Mouse (Mus musculus): ENCODE results near the gene Rack1. TPM values are rescaled to one million over a fixed set of nuclear protein-coding genes. Genes with fewer than 3 reads are reported as not detected.

Gene Rack1
- polyA plus RNA-seq, 1 experiment from 2014 or later = 818 TPM

DNA sequence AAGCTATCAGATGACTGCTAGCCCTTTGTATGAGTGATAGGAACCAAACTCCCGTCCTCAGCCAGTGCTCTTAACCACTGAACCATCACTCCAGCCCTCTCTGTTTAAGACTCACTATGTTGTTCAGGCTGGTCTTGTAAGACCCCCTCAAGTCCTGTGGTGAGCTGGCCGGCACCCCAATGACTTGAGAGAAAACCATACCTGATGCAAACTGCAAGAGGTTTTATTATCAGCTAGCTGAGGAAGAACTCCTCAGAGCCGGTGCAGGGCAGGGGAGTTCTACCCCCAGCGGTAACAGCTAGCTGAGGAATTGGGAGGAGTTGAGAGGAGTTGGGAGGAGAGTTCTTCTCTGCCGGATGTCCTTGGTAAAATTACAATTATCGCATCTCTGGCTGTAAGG lies 27.8 kb downstream of the Rack1 start:
- no peak for DNase-seq (ENCODE audit: low spot score)
- H3K4me1 ChIP-seq = peaks cover 14% of the 10 kb centered on the region
- H3K27me3 ChIP-seq (ENCODE audit: low read depth, poor library complexity, severe bottlenecking) = peaks cover 16% of the 10 kb centered on the region
- WGBS = 76% methylated on average over 6 of the region's 6 CpGs
- H3K9me3 ChIP-seq (replicated peaks) = no peaks in the 10 kb centered on the region
- H3K36me3 ChIP-seq = no peaks in the 10 kb centered on the region
- no peak overlapping the region for H3K27ac ChIP-seq
- no peak overlapping the region for H3K4me3 ChIP-seq

DNA sequence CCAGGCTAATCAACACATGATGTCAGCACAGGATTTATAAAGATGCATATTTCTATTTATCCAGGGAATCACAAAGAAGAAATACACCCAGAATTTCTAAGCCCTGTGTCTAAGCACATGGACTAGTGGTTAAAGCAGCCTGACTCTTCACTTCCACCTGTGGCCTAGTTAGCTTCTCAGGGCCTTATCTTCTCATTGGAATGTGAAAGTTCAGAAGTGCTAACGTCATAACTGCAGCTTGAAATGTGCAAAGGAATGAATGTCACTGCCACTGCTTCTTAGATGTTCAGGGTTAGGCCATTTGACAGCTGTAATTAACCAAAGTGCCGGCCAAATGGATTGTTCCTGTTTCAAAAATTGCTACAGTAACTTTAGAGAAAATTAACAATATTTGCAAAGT lies 30.1 kb downstream of the Rack1 start:
- no peaks in the 10 kb centered on the region for H3K36me3 ChIP-seq
- WGBS = 72% methylated on average over 2 of the region's 2 CpGs
- no peak overlapping the region for H3K27ac ChIP-seq

DNA sequence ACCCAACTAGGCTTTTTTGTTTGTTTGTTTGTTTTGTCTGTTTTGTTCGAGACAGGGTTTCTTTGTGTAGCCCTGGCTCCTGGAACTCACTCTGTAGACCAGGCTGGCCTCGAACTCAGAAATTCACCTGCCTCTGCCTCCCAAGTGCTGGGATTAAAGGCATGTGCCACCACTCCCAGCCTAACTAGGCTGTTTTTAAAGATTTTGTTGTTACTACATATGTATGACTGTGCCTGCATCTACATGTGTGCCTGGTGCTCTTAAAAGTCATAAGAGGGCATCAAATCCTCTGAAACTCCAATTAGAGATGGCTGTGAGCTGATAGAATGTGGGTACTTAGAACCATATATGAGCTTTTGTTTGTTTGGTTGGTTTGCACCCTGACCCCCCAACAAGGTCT lies 31.1 kb downstream of the Rack1 start:
- Histone ChIP-seq H3K9me3 (replicated peaks) (no peaks in the 10 kb centered on the region), H3K4me3 (no peak overlapping the region), H3K27me3 (ENCODE audit: low read depth, poor library complexity, severe bottlenecking) (peaks cover 13% of the 10 kb centered on the region), H3K4me1 (peaks cover 9% of the 10 kb centered on the region), H3K27ac (no peak overlapping the region), H3K36me3 (no peaks in the 10 kb centered on the region)
- DNase-seq (ENCODE audit: low spot score) = no peak
- 78% methylated on average over 2 of the region's 2 CpGs for WGBS

More for the DNA sequence above, 30.1 kb downstream of the Rack1 start:
- peaks cover 9% of the 10 kb centered on the region for H3K4me1 ChIP-seq
- no peak for DNase-seq (ENCODE audit: low spot score)
- H3K4me3 ChIP-seq = no peak overlapping the region
- H3K27me3 ChIP-seq (ENCODE audit: low read depth, poor library complexity, severe bottlenecking) = peaks cover 3% of the 10 kb centered on the region; the same call in 1 of the 2 replicates
- no peaks in the 10 kb centered on the region for H3K9me3 ChIP-seq (replicated peaks)

DNA sequence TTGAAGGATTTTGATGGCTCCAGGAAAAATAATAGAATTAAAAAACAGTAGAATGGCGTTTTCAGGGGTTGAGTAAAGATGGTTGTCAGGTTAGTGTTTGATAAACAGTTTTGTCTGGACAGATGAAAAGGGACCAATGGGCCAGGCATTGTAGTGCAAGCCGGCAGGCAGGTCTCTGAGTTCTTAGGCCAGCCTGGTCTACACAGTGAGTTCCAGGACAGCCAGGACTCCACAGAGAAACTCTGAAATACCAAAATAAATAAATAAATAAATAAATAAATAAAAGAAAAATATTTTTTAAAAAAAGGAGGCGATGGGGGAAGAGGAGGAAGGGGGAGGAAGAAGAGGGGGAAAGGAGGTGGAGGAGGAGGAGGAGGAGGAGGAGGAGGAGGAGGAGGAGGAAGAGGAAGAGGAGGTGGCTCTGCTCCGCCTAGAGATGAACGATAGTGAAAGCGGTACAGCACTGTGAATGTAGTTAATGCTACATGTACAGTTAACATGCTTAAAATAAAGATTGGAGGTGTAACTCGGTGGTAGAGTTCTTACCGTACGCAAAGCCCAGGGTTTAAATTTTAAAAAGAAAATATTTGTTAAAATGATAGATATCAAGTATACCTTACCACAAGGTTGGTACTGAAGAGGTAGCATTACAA lies 33.1 kb downstream of the Rack1 start:
- Histone ChIP-seq H3K27ac (no peak overlapping the region), H3K4me3 (peak overlapping the region; percentile 60), H3K36me3 (no peaks in the 10 kb centered on the region), H3K4me1 (peaks cover 21% of the 10 kb centered on the region), H3K27me3 (ENCODE audit: low read depth, poor library complexity, severe bottlenecking) (peaks cover 30% of the 10 kb centered on the region), H3K9me3 (replicated peaks) (no peaks in the 10 kb centered on the region)
- DNase-seq (ENCODE audit: low spot score) = no peak
- 47% methylated on average over 8 of the region's 9 CpGs for WGBS

DNA sequence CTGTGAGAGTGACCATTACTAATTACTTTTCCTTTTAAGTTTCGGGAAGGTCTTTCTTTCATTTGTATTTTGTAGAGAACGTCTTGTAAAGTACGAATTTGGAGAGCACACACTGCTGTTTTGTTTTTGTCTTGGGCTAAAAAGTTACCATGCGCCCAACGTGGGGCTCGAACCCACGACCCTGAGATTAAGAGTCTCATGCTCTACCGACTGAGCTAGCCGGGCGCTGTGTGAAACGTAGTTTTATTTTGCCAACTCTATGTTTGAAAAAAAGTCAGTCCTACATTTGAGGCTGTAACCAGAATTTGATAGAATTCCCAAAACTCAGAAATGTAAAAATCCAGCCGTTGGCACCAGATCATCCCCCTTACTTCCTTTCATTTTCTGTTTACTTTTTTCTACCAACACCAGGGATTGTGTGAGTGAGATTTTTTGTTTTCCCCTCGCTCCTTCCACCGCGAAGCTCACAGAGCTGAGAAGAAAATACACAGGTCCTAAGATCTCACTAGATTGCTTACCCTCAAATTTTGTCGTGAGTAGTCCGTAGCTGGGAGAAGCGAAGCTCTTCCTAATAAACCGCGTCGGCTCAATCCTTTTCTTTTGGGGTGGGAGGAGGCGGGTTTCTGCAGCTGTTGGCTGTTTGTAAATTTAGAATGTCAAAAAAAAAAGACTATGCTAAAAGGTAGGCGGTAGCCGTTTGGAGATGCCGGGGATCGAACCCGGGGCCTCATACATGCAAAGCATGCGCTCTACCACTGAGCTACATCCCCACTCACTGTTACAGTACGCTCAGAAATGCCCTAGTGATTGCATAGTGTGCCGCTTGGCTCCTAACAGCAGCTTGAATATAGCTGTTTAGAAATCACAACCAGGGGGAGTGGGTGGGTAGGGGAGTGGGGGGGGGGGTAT lies 33.9 kb downstream of the Rack1 start:
- peak overlapping the region; percentile 60 for H3K4me3 ChIP-seq
- peak; percentile 89 for DNase-seq (ENCODE audit: low spot score)
- WGBS = under 1% methylated on average over 30 of the region's 30 CpGs
- H3K4me1 ChIP-seq = peaks cover 26% of the 10 kb centered on the region
- H3K27ac ChIP-seq = 0 out of 2 replicates have a peak overlapping the region, but pooled peaks have one; percentile 14
- peaks cover 38% of the 10 kb centered on the region for H3K27me3 ChIP-seq (ENCODE audit: low read depth, poor library complexity, severe bottlenecking)
- no peaks in the 10 kb centered on the region for H3K9me3 ChIP-seq (replicated peaks)
- H3K36me3 ChIP-seq = no peaks in the 10 kb centered on the region

DNA sequence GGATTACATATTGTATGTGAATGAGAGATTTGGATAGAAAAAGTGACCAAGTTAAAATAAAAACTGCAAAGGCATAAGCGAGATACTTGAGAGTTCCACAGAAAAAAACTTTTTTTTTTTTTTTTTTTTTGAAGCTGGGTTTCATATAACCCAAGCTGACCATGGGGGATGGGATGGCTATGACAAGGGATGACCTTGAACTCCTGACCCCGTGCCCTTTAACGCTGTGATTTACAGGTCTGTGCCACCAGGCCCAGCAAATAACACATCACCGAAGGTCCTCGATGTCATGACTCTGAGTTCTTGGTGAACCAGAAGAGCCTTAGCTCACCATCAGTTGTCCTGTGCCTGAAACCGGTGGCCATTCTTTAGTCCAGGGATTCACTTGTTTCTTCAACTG lies 35.8 kb downstream of the Rack1 start:
- Histone ChIP-seq H3K4me1 (peaks cover 26% of the 10 kb centered on the region), H3K27me3 (ENCODE audit: low read depth, poor library complexity, severe bottlenecking) (peaks cover 54% of the 10 kb centered on the region), H3K27ac (no peak overlapping the region), H3K9me3 (replicated peaks) (no peaks in the 10 kb centered on the region), H3K4me3 (no peak overlapping the region), H3K36me3 (no peaks in the 10 kb centered on the region)
- DNase-seq (ENCODE audit: low spot score) = no peak
- WGBS = 65% methylated on average over 6 of the region's 6 CpGs

DNA sequence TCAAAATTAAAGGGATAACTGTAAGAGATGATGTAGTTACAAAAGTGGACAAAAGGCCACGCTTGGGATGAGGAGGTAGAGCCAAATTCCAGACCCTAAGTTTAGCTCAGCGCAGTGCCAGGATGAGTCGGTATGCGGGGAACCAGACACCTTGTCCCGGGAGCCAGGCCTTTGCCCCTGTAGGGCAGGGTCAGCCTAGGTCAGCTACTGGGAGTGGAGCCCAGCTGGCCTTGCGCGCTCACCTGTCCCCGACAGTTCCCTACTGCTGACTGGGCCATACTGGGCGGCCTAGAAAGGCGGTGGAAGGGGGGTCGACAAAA lies 36.8 kb downstream of the Rack1 start:
- no peak for DNase-seq (ENCODE audit: low spot score)
- Histone ChIP-seq H3K9me3 (replicated peaks) (no peaks in the 10 kb centered on the region), H3K27me3 (ENCODE audit: low read depth, poor library complexity, severe bottlenecking) (peaks cover 54% of the 10 kb centered on the region), H3K36me3 (no peaks in the 10 kb centered on the region), H3K4me3 (peak overlapping the region; percentile 71), H3K27ac (no peak overlapping the region), H3K4me1 (peaks cover 26% of the 10 kb centered on the region)
- 6% methylated on average over 11 of the region's 11 CpGs for WGBS

DNA sequence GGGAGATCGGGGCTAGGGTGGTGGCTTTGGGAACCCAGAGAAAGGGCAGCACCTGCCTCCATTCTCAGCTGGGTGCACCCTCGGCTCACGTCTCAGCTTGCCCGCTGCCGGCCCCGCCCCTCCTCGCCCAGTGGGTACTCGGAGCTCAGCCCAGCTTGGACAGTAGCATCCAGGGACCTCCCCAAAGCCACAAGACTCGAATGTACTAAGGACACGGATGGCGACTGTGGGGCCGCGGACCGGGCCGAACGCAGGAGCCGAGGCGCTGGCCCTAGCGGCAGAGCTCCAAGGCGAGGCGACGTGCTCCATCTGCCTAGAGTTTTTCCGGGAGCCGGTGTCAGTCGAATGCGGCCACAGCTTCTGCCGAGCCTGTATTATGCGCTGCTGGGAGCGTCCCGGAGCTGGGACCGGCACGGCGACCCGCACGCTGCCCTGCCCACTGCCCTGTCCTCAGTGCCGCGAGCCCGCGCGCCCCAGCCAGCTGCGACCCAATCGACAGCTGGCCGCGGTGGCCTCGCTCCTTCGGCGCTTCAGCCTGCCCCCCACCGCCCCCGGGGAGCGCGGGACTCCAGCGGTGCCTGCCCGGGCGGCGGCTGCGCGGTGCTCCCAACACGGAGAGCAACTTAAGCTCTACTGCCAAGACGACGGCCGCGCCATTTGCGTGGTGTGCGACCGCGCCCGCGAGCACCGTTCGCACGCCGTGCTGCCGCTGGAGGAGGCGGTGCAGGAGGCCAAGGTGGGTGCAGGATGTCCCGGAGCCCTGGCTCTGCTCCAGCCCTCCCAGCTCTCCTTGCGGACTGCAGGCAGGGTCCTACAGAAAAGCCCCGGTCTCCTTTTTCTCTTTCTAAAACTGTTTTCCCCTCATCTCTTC lies 37.4 kb downstream of the Rack1 start:
- DNase-seq (ENCODE audit: low spot score) = peak; percentile 66
- Histone ChIP-seq H3K27me3 (ENCODE audit: low read depth, poor library complexity, severe bottlenecking) (peaks cover 54% of the 10 kb centered on the region), H3K4me1 (peaks cover 26% of the 10 kb centered on the region), H3K27ac (no peak overlapping the region), H3K4me3 (peak overlapping the region; percentile 71), H3K36me3 (no peaks in the 10 kb centered on the region), H3K9me3 (replicated peaks) (no peaks in the 10 kb centered on the region)
- under 1% methylated on average over 77 of the region's 77 CpGs for WGBS

DNA sequence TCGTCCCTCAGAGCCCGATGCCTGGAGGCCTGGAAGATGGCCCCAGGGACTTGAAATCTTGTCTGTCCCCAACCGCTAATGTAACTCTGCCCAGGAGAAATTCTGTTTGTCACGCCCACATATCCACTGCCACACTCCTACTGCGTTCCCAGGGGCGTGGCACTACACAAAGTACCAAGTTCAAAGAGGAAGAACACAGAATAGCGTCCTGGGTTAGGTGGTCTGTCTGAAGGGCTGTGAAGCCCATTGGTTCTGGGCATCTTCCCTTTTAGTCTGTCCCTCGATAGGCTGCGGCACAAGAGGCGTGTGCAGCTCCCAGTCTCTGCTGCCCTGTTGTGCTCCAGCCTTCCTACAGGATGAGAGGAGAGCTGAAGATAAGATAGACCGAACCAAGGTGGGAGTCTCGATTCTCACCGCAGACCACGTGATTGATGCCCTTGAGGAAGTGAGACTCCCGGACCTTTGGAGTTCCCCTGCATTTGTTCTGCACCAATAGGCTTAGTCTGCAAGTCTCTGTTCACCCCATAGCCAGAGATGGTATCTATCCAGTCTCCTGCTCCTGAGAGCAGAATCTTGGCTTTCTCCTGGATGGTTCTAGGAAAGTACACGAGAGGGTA lies 38.2 kb downstream of the Rack1 start:
- Histone ChIP-seq H3K4me1 (peaks cover 26% of the 10 kb centered on the region), H3K9me3 (replicated peaks) (no peaks in the 10 kb centered on the region), H3K27ac (no peak overlapping the region), H3K36me3 (no peaks in the 10 kb centered on the region), H3K4me3 (peak overlapping the region; percentile 71), H3K27me3 (ENCODE audit: low read depth, poor library complexity, severe bottlenecking) (peaks cover 54% of the 10 kb centered on the region)
- peak; percentile 41 for DNase-seq (ENCODE audit: low spot score)
- WGBS = 5% methylated on average over 16 of the region's 16 CpGs

DNA sequence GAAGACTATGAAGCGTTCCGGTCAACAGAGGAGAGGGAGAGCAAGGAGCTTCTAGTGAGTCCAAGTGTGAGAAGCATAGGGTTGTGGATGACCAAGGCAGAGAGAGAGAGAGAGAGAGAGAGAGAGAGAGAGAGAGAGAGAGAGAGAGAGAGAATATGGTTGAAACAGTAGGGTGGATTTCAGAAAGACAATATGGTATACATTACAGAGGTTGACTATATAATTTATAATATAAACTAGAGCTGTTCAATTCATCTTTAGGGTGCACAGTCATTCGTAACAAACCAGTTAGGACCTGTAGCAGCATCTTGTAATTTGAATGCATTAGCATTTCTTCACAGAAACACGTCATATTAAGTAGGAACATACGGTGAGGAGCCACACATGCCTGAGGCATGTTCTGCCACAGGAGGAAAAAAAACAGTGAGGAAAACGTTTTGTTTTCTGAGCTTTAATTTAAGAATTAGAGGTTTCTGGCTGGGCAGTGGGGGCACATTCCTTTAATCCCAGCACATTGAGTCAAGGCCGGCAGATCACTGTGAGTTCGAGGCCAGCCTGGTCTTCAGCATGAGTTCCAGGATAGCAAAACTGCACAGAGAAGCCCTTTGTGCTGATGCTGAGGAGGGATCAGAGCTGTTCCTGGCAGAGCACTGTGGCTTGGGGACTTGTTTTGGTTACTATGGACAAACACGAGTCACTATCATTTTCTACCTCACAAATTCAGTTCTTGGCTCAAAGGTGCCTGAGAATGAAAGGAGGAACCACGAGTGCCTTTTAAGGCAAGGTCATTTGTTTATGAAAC lies 38.9 kb downstream of the Rack1 start:
- Histone ChIP-seq H3K9me3 (replicated peaks) (no peaks in the 10 kb centered on the region), H3K36me3 (no peaks in the 10 kb centered on the region), H3K27me3 (ENCODE audit: low read depth, poor library complexity, severe bottlenecking) (peaks cover 54% of the 10 kb centered on the region), H3K4me1 (peaks cover 26% of the 10 kb centered on the region), H3K4me3 (peak overlapping the region; percentile 71), H3K27ac (no peak overlapping the region)
- DNase-seq (ENCODE audit: low spot score) = no peak
- WGBS = 79% methylated on average over 10 of the region's 10 CpGs

DNA sequence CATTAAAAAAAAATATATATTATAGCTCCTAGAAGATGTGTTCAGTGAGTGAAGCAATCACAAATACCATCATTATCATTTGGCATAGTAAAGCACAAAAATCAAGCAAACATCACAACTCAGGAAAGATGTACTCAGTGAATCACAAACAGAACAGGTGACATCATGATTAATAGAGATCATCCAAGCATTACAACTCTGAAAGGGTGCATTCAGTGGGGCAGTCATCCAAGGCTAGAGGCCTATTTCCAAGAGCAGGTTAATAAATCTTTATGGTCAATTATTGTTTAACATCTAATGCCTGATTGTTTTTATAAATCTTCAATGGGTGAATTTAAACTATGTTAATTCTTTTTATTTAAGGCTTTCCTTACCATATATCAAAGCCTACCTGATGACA lies 40.7 kb downstream of the Rack1 start:
- H3K36me3 ChIP-seq = no peaks in the 10 kb centered on the region
- H3K27me3 ChIP-seq (ENCODE audit: low read depth, poor library complexity, severe bottlenecking) = peaks cover 58% of the 10 kb centered on the region
- peaks cover 23% of the 10 kb centered on the region for H3K4me1 ChIP-seq
- DNase-seq (ENCODE audit: low spot score) = no peak
- H3K4me3 ChIP-seq = no peak overlapping the region
- H3K9me3 ChIP-seq (replicated peaks) = no peaks in the 10 kb centered on the region
- no peak overlapping the region for H3K27ac ChIP-seq

DNA sequence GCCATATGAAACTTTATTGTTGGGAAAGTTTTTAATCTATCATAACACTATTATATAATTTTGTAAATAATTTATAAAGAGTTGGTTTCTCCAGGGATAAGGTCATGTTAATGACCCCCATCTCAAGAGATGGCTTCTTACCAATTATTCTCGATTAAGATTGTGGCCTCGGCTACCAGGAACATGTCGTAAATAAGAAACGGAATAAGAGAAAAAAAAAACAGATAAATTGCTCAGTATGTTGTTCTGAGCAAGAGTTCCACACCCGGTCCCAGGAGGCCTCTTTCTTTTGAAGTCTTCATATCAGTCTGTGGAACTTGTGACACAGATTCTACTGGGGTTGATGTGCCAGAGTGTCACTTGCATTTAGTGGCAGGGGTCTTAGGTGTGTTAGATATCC lies 41.1 kb downstream of the Rack1 start:
- H3K36me3 ChIP-seq = no peaks in the 10 kb centered on the region
- H3K9me3 ChIP-seq (replicated peaks) = no peaks in the 10 kb centered on the region
- H3K27ac ChIP-seq = no peak overlapping the region
- no peak overlapping the region for H3K4me3 ChIP-seq
- 86% methylated on average over 5 of the region's 5 CpGs for WGBS
- H3K27me3 ChIP-seq (ENCODE audit: low read depth, poor library complexity, severe bottlenecking) = peaks cover 54% of the 10 kb centered on the region
- DNase-seq (ENCODE audit: low spot score) = no peak
- H3K4me1 ChIP-seq = peaks cover 23% of the 10 kb centered on the region

Data from limb, embryonic 10.5 days (tissue).